Mouse (Mus musculus): ENCODE data around the gene Nup62.

GRCm38 (mm10) chr7:44840426-44840825, 24.5 kb downstream of the Nup62 start:
- TF ChIP-seq TAL1 (IDR thresholded peaks at IDR 0.05; ENCODE audit: low read length) (no peak), GATA1 (IDR thresholded peaks at IDR 0.05; ENCODE audit: low read length) (no peak)
